Mouse (Mus musculus) cerebellum, adult 11-12 months (tissue): Measurements from ENCODE around the gene Kdf1.
A peak's percentile ranks its signal among the peaks of the same experiment; 100 is the strongest.
"Not testable (repeated sequence)": the region's sequence is repeated elsewhere in the genome, so short reads cannot be mapped to it uniquely, and the experiment has no call there.

Experiments used
- DNase-seq: peaks from one replicate; pipeline ENCODE4 v3.0.0; 2022

The Kdf1 gene

GRCm38 (mm10) chr4:133497461-133498159 is 21.2 kb upstream of the Kdf1 start:
- peak; percentile 66 for DNase-seq

- DNase-seq, result peak; percentile 94
Observed at GRCm38 (mm10) chr4:133498160-133498724, 20.5 kb upstream of the Kdf1 start, which contains the start of gene Trnp1. Gene Trnp1 (minus strand): TSS chr4:133498550.

GRCm38 (mm10) chr4:133501514-133501913 is 17.2 kb upstream of the Kdf1 start:
- peak; percentile 11 for DNase-seq

GRCm38 (mm10) chr4:133504300-133504699 is 14.5 kb upstream of the Kdf1 start:
- no peak for DNase-seq

- DNase-seq, result peak; percentile 28
Observed at GRCm38 (mm10) chr4:133504755-133505485, 13.8 kb upstream of the Kdf1 start.

- DNase-seq, result no peak
Observed at GRCm38 (mm10) chr4:133506573-133506972, 12.2 kb upstream of the Kdf1 start.

- DNase-seq, result peak; percentile 87
Observed at GRCm38 (mm10) chr4:133508990-133509389, 9.8 kb upstream of the Kdf1 start.

- DNase-seq, result peak; percentile 66
Observed at GRCm38 (mm10) chr4:133511050-133511449, 7.7 kb upstream of the Kdf1 start.

- not testable (repeated sequence) for DNase-seq
Observed at GRCm38 (mm10) chr4:133512511-133512910, 6.3 kb upstream of the Kdf1 start.

GRCm38 (mm10) chr4:133512972-133513371 is 5.8 kb upstream of the Kdf1 start:
- DNase-seq, result peak; percentile 78

- no peak for DNase-seq
Observed at GRCm38 (mm10) chr4:133519369-133519665, 554 bp downstream of the Kdf1 start.

GRCm38 (mm10) chr4:133521502-133521901 is 2.7 kb downstream of the Kdf1 start:
- DNase-seq, result no peak

- DNase-seq, result no peak
Observed at GRCm38 (mm10) chr4:133527788-133528187, 9.0 kb downstream of the Kdf1 start.

GRCm38 (mm10) chr4:133532777-133533176 is 14.0 kb downstream of the Kdf1 start:
- no peak for DNase-seq

- DNase-seq, result no peak
Observed at GRCm38 (mm10) chr4:133536081-133536480, 17.3 kb downstream of the Kdf1 start.

GRCm38 (mm10) chr4:133536652-133537051 is 17.9 kb downstream of the Kdf1 start:
- DNase-seq, result no peak

GRCm38 (mm10) chr4:133545272-133546231 is 26.8 kb downstream of the Kdf1 start, which contains the start of gene Nudc:
Gene Nudc (minus strand): TSS chr4:133545996.
- DNase-seq, result peak; percentile 96

- DNase-seq, result no peak
Observed at GRCm38 (mm10) chr4:133552029-133552428, 33.3 kb downstream of the Kdf1 start.

- DNase-seq, result peak; percentile 32
Observed at GRCm38 (mm10) chr4:133552768-133553447, 34.1 kb downstream of the Kdf1 start, which contains the start of gene Nr0b2. Gene Nr0b2 (plus strand): TSS chr4:133553376.

- peak; percentile 44 for DNase-seq
Observed at GRCm38 (mm10) chr4:133553448-133554330, 34.9 kb downstream of the Kdf1 start.
